Mouse (Mus musculus) CH12.LX (cell line): Measurements from ENCODE around the gene Hemgn. TPM values are rescaled to one million over a fixed set of nuclear protein-coding genes. Genes with fewer than 3 reads are reported as not detected.

Experiments used
- DNase-seq: peaks from one replicate; pipeline ENCODE4 v3.0.0-alpha.2; 2013; ENCODE audit errors: extremely low read depth
- H3K27ac ChIP-seq: 2 replicates; pipeline ENCODE4 v1.5.1; 2012; ENCODE audit warnings: low read depth, mild to moderate bottlenecking, control low read depth, moderate library complexity; ENCODE audit not compliant: insufficient read depth
- H3K27me3 ChIP-seq: replicated peaks from 2 replicates; pipeline ENCODE3; 2012; ENCODE audit warnings: inconsistent platforms
- H3K36me3 ChIP-seq, 2 experiments: replicated peaks in 1 of 2; 2 replicates each; pipeline versions ENCODE3 to v1.6.1; 2012; ENCODE audit warnings: inconsistent platforms in 1 of 2, low read length in 1 of 2, mild to moderate bottlenecking in 1 of 2, mixed read lengths in 1 of 2, moderate library complexity in 1 of 2; ENCODE audit not compliant: control insufficient read depth in 1 of 2, insufficient read depth in 1 of 2
- H3K4me1 ChIP-seq, 2 experiments: 2 replicates each; pipeline ENCODE4 v1.6.1; 2012; ENCODE audit warnings: inconsistent platforms in 1 of 2, moderate library complexity in 1 of 2; ENCODE audit not compliant: insufficient read depth in 2 of 2, control insufficient read depth in 1 of 2
- H3K4me2 ChIP-seq: 2 replicates; pipeline ENCODE4 v1.6.1; 2012; ENCODE audit warnings: low read depth, mild to moderate bottlenecking, control low read depth; ENCODE audit not compliant: poor library complexity, insufficient read depth, severe bottlenecking
- H3K4me3 ChIP-seq, 3 experiments: fragments of 150-350 bp in 1 of 3; sonication (generic) in 1 of 3; replicated peaks in 1 of 3; 2 replicates each; pipeline versions ENCODE3 to v1.5.1; 2011 to 2012; ENCODE audit warnings: low read depth in 2 of 3, low read length in 2 of 3, mild to moderate bottlenecking in 2 of 3, moderate library complexity in 2 of 3, control low read depth in 1 of 3, improper control_type of control experiment in 1 of 3, inconsistent platforms in 1 of 3, mixed read lengths in 1 of 3; ENCODE audit not compliant: poor library complexity in 1 of 3
- H3K79me2 ChIP-seq: replicated peaks from 2 replicates; pipeline ENCODE4 v1.6.1; 2012; ENCODE audit warnings: mild to moderate bottlenecking, moderate library complexity; ENCODE audit not compliant: control insufficient read depth, poor library complexity, insufficient read depth, severe bottlenecking; ENCODE audit errors: extremely low read depth
- H3K9ac ChIP-seq: 2 replicates; pipeline ENCODE4 v1.6.1; 2012; ENCODE audit warnings: low read depth, mild to moderate bottlenecking, control low read depth, moderate library complexity; ENCODE audit not compliant: insufficient read depth
- H3K9me3 ChIP-seq: replicated peaks from 2 replicates; pipeline ENCODE3; 2012; ENCODE audit warnings: low read length, inconsistent platforms, mixed read lengths
- CHD1 ChIP-seq: IDR thresholded peaks from 2 replicates; pipeline ENCODE4 v1.6.1; 2012; ENCODE audit warnings: low read depth, low read length, improper control_type of control experiment, inconsistent platforms
- CTCF ChIP-seq, 2 experiments: IDR thresholded peaks in 1 of 2; conservative IDR thresholded peaks in 1 of 2; 2 replicates each; pipeline ENCODE4 v1.5.1; 2011 to 2012; ENCODE audit warnings: low read depth in 2 of 2, low read length in 2 of 2, improper control_type of control experiment in 1 of 2, inconsistent platforms in 1 of 2, mild to moderate bottlenecking in 1 of 2, moderate library complexity in 1 of 2
- E2F4 ChIP-seq: IDR thresholded peaks from 2 replicates; pipeline ENCODE4 v1.6.1; 2011; ENCODE audit warnings: low read depth, low read length, improper control_type of control experiment; ENCODE audit not compliant: insufficient replicate concordance
- GABPA ChIP-seq: IDR thresholded peaks from 2 replicates; pipeline ENCODE4 v1.6.1; 2012; ENCODE audit warnings: low read depth, low read length, improper control_type of control experiment, inconsistent platforms; ENCODE audit not compliant: insufficient replicate concordance
- IRF4 ChIP-seq: IDR thresholded peaks from 2 replicates; pipeline ENCODE4 v1.6.1; 2014; ENCODE audit warnings: low read depth, mild to moderate bottlenecking, inconsistent platforms, low read length, improper control_type of control experiment
- KAT2A ChIP-seq: IDR thresholded peaks from 2 replicates; pipeline ENCODE4 v1.6.1; 2012; ENCODE audit warnings: low read length, improper control_type of control experiment, inconsistent platforms; ENCODE audit not compliant: insufficient replicate concordance
- MAFK ChIP-seq: IDR thresholded peaks from 2 replicates; pipeline ENCODE4 v1.6.1; 2011; ENCODE audit warnings: low read length, improper control_type of control experiment; ENCODE audit not compliant: insufficient replicate concordance
- MAZ ChIP-seq: IDR thresholded peaks from 2 replicates; pipeline ENCODE4 v1.6.1; 2012; ENCODE audit warnings: low read depth, mild to moderate bottlenecking, inconsistent platforms, low read length, improper control_type of control experiment, moderate library complexity
- MEF2A ChIP-seq: IDR thresholded peaks from 2 replicates; pipeline ENCODE4 v1.6.1; 2014; ENCODE audit warnings: low read depth, mild to moderate bottlenecking, inconsistent platforms, low read length, improper control_type of control experiment, borderline replicate concordance
- NRF1 ChIP-seq: IDR thresholded peaks from 2 replicates; pipeline ENCODE4 v1.6.1; 2014; ENCODE audit warnings: low read depth, mild to moderate bottlenecking, inconsistent platforms, low read length, improper control_type of control experiment, moderate library complexity
- POLR2AphosphoS2 ChIP-seq: IDR thresholded peaks from 2 replicates; pipeline ENCODE4 v1.6.1; 2011; ENCODE audit warnings: low read depth, low read length, improper control_type of control experiment
- RAD21 ChIP-seq: IDR thresholded peaks from 2 replicates; pipeline ENCODE4 v1.6.1; 2011; ENCODE audit warnings: low read depth, mild to moderate bottlenecking, low read length, improper control_type of control experiment, moderate library complexity
- RCOR1 ChIP-seq: conservative IDR thresholded peaks from 2 replicates; pipeline ENCODE4 v1.6.1; 2012; ENCODE audit warnings: low read depth, mild to moderate bottlenecking, inconsistent platforms, low read length, improper control_type of control experiment
- SIN3A ChIP-seq: IDR thresholded peaks from 2 replicates; pipeline ENCODE4 v1.6.1; 2012; ENCODE audit warnings: low read length, improper control_type of control experiment, inconsistent platforms
- SMC3 ChIP-seq: IDR thresholded peaks from 2 replicates; pipeline ENCODE4 v1.6.1; 2011; ENCODE audit warnings: low read depth, low read length, improper control_type of control experiment
- USF1 ChIP-seq: IDR thresholded peaks from 2 replicates; pipeline ENCODE4 v1.6.1; 2014; ENCODE audit warnings: low read depth, mild to moderate bottlenecking, inconsistent platforms, low read length, improper control_type of control experiment
- ZC3H11A ChIP-seq: IDR thresholded peaks from 2 replicates; pipeline ENCODE4 v1.6.1; 2012; ENCODE audit warnings: low read depth, mild to moderate bottlenecking, inconsistent platforms, low read length, improper control_type of control experiment
- ZKSCAN1 ChIP-seq: IDR thresholded peaks from 2 replicates; pipeline ENCODE4 v1.6.1; 2012; ENCODE audit warnings: low read depth, inconsistent platforms, low read length, improper control_type of control experiment, borderline replicate concordance
- dilution Hi-C: fragments of 300-500 bp; cut with MboI; formaldehyde crosslinking; loops from 2 replicates; pipeline ENCODE4 v1.14.3; 2020; ENCODE audit warnings: low sequenced_read_pairs; ENCODE audit not compliant: extremely low pct_unique_long_range_greater_than_20kb, extremely low pct_ligation_motif_present
- in situ Hi-C: fragments of 300-500 bp; cut with MboI; formaldehyde crosslinking; loops from 3 replicates; pipeline ENCODE4 v1.14.3; 2019; ENCODE audit warnings: low sequenced_read_pairs, low pct_ligation_motif_present, low pct_unique_long_range_greater_than_20kb, mixed read lengths
- polyA plus RNA-seq: library from polyadenylated mRNA; unstranded; fragments of >175 nt; gene quantifications from 2 replicates; pipeline ENCODE4 v1.2.1, GENCODE M21; 2012; ENCODE audit warnings: low read depth; ENCODE audit not compliant: insufficient read length
- total RNA-seq, 2 experiments: library from RNA; depleted of rRNA; stranded (reverse); fragments of 300-350 nt in 1 of 2; fragments of >200 nt in 1 of 2; gene quantifications; 2 replicates each; pipeline ENCODE4 v1.2.3; 2012 to 2014

The Hemgn gene
- total RNA-seq (2012; rRNA removed) (0.04 TPM in 1 of 2 replicates, not detected in the other), total RNA-seq (2014; rRNA removed) (0.09 TPM in 1 of 2 replicates, not detected in the other), polyA plus RNA-seq (0.11 TPM in 1 of 2 replicates, not detected in the other)

GRCm38 (mm10) chr4:46413406-46413805, at the start of gene Hemgn:
TSS of gene Hemgn (minus strand) at chr4:46413506.
- Histone ChIP-seq H3K4me2 (no peak within 1 kb of the TSS), H3K36me3 (no peaks in the 10 kb centered on the region), H3K4me3 (no peak within 1 kb of the TSS), H3K4me1 (peaks cover 7 to 22% of the 10 kb centered on the region in 2 experiments), H3K27ac (no peak within 1 kb of the TSS), H3K79me2 (no peaks in the 10 kb centered on the region), H3K27me3 (no peaks in the 10 kb centered on the region), H3K9ac (no peak within 1 kb of the TSS), H3K9me3 (peaks cover 3% of the 10 kb centered on the region)
- dilution Hi-C loops: no loop called here
- in situ Hi-C loops: no loop called here
- TF ChIP-seq MAFK: no peak
- TF ChIP-seq RCOR1: no peak
- no peak for TF ChIP-seq CHD1
- no peak for TF ChIP-seq ZKSCAN1
- no peak for TF ChIP-seq SMC3
- no peak for TF ChIP-seq GABPA
- no peak for TF ChIP-seq NRF1
- TF ChIP-seq MAZ: no peak
- no peak for DNase-seq

DNA sequence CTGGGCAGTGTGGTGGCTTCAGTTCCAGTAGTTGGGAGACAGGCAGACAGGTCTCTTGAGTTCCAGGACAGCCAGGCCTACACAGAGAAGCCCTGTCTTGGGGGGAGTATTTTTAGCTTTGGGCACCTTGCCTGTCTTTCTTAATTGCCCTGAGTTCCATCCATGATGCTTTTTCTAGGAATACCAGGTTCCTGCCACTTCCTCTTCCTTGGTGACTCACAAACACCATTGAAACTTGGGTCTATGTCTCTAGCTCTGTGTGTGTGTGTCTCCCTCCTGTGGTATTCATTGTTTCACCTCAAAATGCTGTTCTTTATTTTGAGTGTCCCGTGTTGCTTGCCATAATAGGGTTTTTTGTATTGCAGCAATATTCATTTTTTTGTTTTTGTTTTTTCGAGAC, 45.1 kb upstream of the Hemgn start:
- no peak overlapping the region for H3K9ac ChIP-seq
- no peak overlapping the region for H3K27ac ChIP-seq
- peaks cover 27 to 78% of the 10 kb centered on the region in 2 experiments for H3K36me3 ChIP-seq
- in situ Hi-C loops: no loop called here
- no peak overlapping the region for H3K4me3 ChIP-seq
- DNase-seq: no peak
- no peaks in the 10 kb centered on the region for H3K9me3 ChIP-seq
- dilution Hi-C loops: no loop called here
- peaks cover 96% of the 10 kb centered on the region for H3K79me2 ChIP-seq
- TF ChIP-seq RAD21 (peak; percentile 11), CTCF (conservative IDR thresholded peaks at IDR 0.05 in 1 of 2, IDR thresholded peaks at IDR 0.05 in 1 of 2; ENCODE audit: low read depth in 2 of 2, low read length in 2 of 2) (peak in 1 of 2 experiments; percentile 29; a peak in 2 of 4 replicates), MEF2A (no peak), IRF4 (0 out of 2 replicates have a peak, but pooled peaks have one; percentile 9), GABPA (no peak), ZC3H11A (no peak), E2F4 (no peak), SIN3A (no peak), KAT2A (no peak), POLR2AphosphoS2 (no peak), SMC3 (no peak), CHD1 (no peak), NRF1 (no peak), USF1 (no peak)
- no peaks in the 10 kb centered on the region for H3K27me3 ChIP-seq
- peaks cover 19 to 84% of the 10 kb centered on the region in 2 experiments; a peak in 3 of 4 replicates for H3K4me1 ChIP-seq
- no peak overlapping the region for H3K4me2 ChIP-seq
